Mouse (Mus musculus) embryonic stem cell, embryonic (primary cell): ENCODE results near the gene Dvl3.

Source experiments
- CTCF ChIA-PET, 4 experiments: fragments of 300-600 bp in 2 of 4; fragments of 350-600 bp in 2 of 4; sonication (Branson Sonifier 250); formaldehyde crosslinking; loops; one replicate each; lab custom pipeline; 2022; ENCODE audit warnings: inconsistent platforms in 2 of 4; lab: Charles Lee
- POLR2A ChIA-PET, 4 experiments: fragments of 300-600 bp in 2 of 4; fragments of 350-600 bp in 2 of 4; sonication (Branson Sonifier 250); formaldehyde crosslinking; loops; one replicate each; lab custom pipeline; 2022; ENCODE audit warnings: antibody characterized with exemption in 4 of 4, inconsistent platforms in 1 of 4; lab: Charles Lee

Dvl3 gene

GRCm38 (mm10) chr16:20517701-20518374, 1.1 kb downstream of the Dvl3 start:
- ChIA-PET POLR2A (interaction anchor here (0.5 to 11.1 kb wide), 47 partner anchors 9 to 277 kb away, joined by 3 to 161 read pairs (median 5); partner anchors contain the start of genes Ap2m1 (in 3 of the 4), Abcf3 (in 2 of the 4), Alg3 (in 2 of the 4) and Eef1akmt4 (in 2 of the 4)), CTCF (interaction anchor here in 3 of 4 experiments (0.7 to 1.4 kb wide), 4 partner anchors 15 to 330 kb away, joined by 3 to 5 read pairs (median 3); partner anchors contain the start of gene Ap2m1 (in 1 of the 3))

- CTCF ChIA-PET, result interaction anchor here (0.5 to 1.5 kb wide), 11 partner anchors 11 to 242 kb away, joined by 3 to 7 read pairs (median 3); partner anchors contain the start of genes Ap2m1 (in 2 of the 4) and Eif2b5 (in 1 of the 4)
Measured at GRCm38 (mm10) chr16:20523886-20524285, 7.1 kb downstream of the Dvl3 start.

GRCm38 (mm10) chr16:20528779-20529178, 12.0 kb downstream of the Dvl3 start:
- ChIA-PET CTCF (no interaction called here), POLR2A (interaction anchor here in 2 of 4 experiments (0.8 to 20.5 kb wide), 12 partner anchors 9 to 122 kb away, joined by 3 to 231 read pairs (median 6); partner anchors contain the start of genes Dvl3 (in 2 of the 2), Eif2b5 (in 2 of the 2) and Abcf3 (in 1 of the 2))

More at GRCm38 (mm10) chr16:20523886-20524285, 7.1 kb downstream of the Dvl3 start:
- POLR2A ChIA-PET, result interaction anchor here in 3 of 4 experiments (0.6 to 20.5 kb wide), 32 partner anchors 7 to 179 kb away, joined by 3 to 231 read pairs (median 4); partner anchors contain the start of genes Alg3 (in 2 of the 3), Ap2m1 (in 2 of the 3), Eef1akmt4 (in 2 of the 3) and Gm49333 (in 2 of the 3)

- CTCF ChIA-PET, result no interaction called here
Measured at GRCm38 (mm10) chr16:20529375-20529774, 12.6 kb downstream of the Dvl3 start.

GRCm38 (mm10) chr16:20530941-20531340, 14.2 kb downstream of the Dvl3 start:
- ChIA-PET CTCF (interaction anchor here in 1 of 4 experiments (0.7 kb wide), 1 partner anchor 229 kb away, joined by 3 read pairs; the partner anchor contains the start of gene Parl), POLR2A (interaction anchor here in 3 of 4 experiments (0.7 to 20.5 kb wide), 10 partner anchors 10 to 1180 kb away, joined by 3 to 231 read pairs (median 3); partner anchors contain the start of genes Dvl3 (in 2 of the 3) and Eif2b5 (in 1 of the 3))

More at GRCm38 (mm10) chr16:20529375-20529774, 12.6 kb downstream of the Dvl3 start:
- POLR2A ChIA-PET, result interaction anchor here in 2 of 4 experiments (0.7 to 20.5 kb wide), 11 partner anchors 9 to 151 kb away, joined by 3 to 231 read pairs (median 5); partner anchors contain the start of genes Eif2b5 (in 2 of the 2) and Dvl3 (in 1 of the 2)

GRCm38 (mm10) chr16:20534617-20535295, 18.0 kb downstream of the Dvl3 start:
- ChIA-PET POLR2A (interaction anchor here (0.5 to 20.5 kb wide), 53 partner anchors 9 to 670 kb away, joined by 3 to 231 read pairs (median 5); partner anchors contain the start of genes Abcf3 (in 4 of the 4), Dvl3 (in 4 of the 4), Alg3 (in 3 of the 4) and Eef1akmt4 (in 3 of the 4)), CTCF (interaction anchor here (0.6 to 1.3 kb wide), 11 partner anchors 10 to 1724 kb away, joined by 3 to 7 read pairs (median 3); partner anchors contain the start of gene Abcf3 (in 1 of the 4))

GRCm38 (mm10) chr16:20535296-20536080, 18.7 kb downstream of the Dvl3 start, which contains the start of gene Ap2m1:
Ap2m1 (plus strand) TSS chr16:20535478.
- CTCF ChIA-PET, result interaction anchor here (0.6 to 1.3 kb wide), 11 partner anchors 11 to 1724 kb away, joined by 3 to 7 read pairs (median 3); partner anchors contain the start of genes Abcf3 (in 1 of the 4) and Dvl3 (in 1 of the 4)
- POLR2A ChIA-PET, result interaction anchor here (0.5 to 20.5 kb wide), 54 partner anchors 9 to 669 kb away, joined by 3 to 231 read pairs (median 5); partner anchors contain the start of genes Abcf3 (in 4 of the 4), Dvl3 (in 4 of the 4), Alg3 (in 3 of the 4) and Eef1akmt4 (in 3 of the 4)

- ChIA-PET POLR2A (interaction anchor here (1.0 to 20.5 kb wide), 28 partner anchors 10 to 234 kb away, joined by 3 to 231 read pairs (median 8); partner anchors contain the start of genes Abcf3 (in 4 of the 4), Dvl3 (in 2 of the 4), Eif2b5 (in 2 of the 4) and Alg3 (in 1 of the 4)), CTCF (interaction anchor here in 1 of 4 experiments (0.9 kb wide), 1 partner anchor 20 kb away, joined by 3 read pairs; the partner anchor contains the start of gene Dvl3)
Measured at GRCm38 (mm10) chr16:20536081-20536665, 19.4 kb downstream of the Dvl3 start.

- CTCF ChIA-PET, result interaction anchor here in 1 of 4 experiments (1.2 kb wide), 1 partner anchor 28 kb away, joined by 3 read pairs; no protein-coding TSS in a partner anchor
- POLR2A ChIA-PET, result interaction anchor here (1.0 to 20.5 kb wide), 25 partner anchors 9 to 235 kb away, joined by 3 to 231 read pairs (median 6); partner anchors contain the start of genes Abcf3 (in 3 of the 4), Alg3 (in 3 of the 4), Eef1akmt4 (in 3 of the 4) and Gm49333 (in 3 of the 4)
Measured at GRCm38 (mm10) chr16:20537071-20537471, 20.3 kb downstream of the Dvl3 start.

GRCm38 (mm10) chr16:20537601-20538320, 21.0 kb downstream of the Dvl3 start:
- CTCF ChIA-PET, result interaction anchor here in 3 of 4 experiments (0.5 to 1.2 kb wide), 4 partner anchors 22 to 224 kb away, joined by 3 read pairs; no protein-coding TSS in a partner anchor
- POLR2A ChIA-PET, result interaction anchor here (0.7 to 20.5 kb wide), 38 partner anchors 9 to 228 kb away, joined by 3 to 231 read pairs (median 5); partner anchors contain the start of genes Abcf3 (in 3 of the 4), Alg3 (in 3 of the 4), Eef1akmt4 (in 3 of the 4) and Gm49333 (in 3 of the 4)

GRCm38 (mm10) chr16:20539649-20540048, 22.9 kb downstream of the Dvl3 start:
- CTCF ChIA-PET, result no interaction called here
- POLR2A ChIA-PET, result interaction anchor here in 2 of 4 experiments (0.6 to 1.5 kb wide), 8 partner anchors 12 to 154 kb away, joined by 3 to 5 read pairs (median 3); partner anchors contain the start of genes Alg3 (in 1 of the 2), Camk2n2 (in 1 of the 2), Eef1akmt4 (in 1 of the 2) and Gm49333 (in 1 of the 2)

GRCm38 (mm10) chr16:20540438-20540837, 23.7 kb downstream of the Dvl3 start:
- ChIA-PET CTCF (interaction anchor here in 1 of 4 experiments (0.5 kb wide), 1 partner anchor 381 kb away, joined by 3 read pairs; no protein-coding TSS in a partner anchor), POLR2A (interaction anchor here in 3 of 4 experiments (0.5 to 1.5 kb wide), 12 partner anchors 14 to 176 kb away, joined by 3 to 6 read pairs (median 3); partner anchors contain the start of genes Eif2b5 (in 2 of the 3), Alg3 (in 1 of the 3), Camk2n2 (in 1 of the 3) and Eef1akmt4 (in 1 of the 3))

GRCm38 (mm10) chr16:20545696-20546095, 28.9 kb downstream of the Dvl3 start:
- POLR2A ChIA-PET, result interaction anchor here in 3 of 4 experiments (0.6 to 8.0 kb wide), 16 partner anchors 8 to 235 kb away, joined by 3 to 122 read pairs (median 4); partner anchors contain the start of genes Ap2m1 (in 2 of the 3), Alg3 (in 1 of the 3), Eef1akmt4 (in 1 of the 3) and Eif2b5 (in 1 of the 3)

GRCm38 (mm10) chr16:20547423-20547822, 30.6 kb downstream of the Dvl3 start:
- POLR2A ChIA-PET, result interaction anchor here (0.6 to 8.0 kb wide), 65 partner anchors 10 to 708 kb away, joined by 3 to 122 read pairs (median 5); partner anchors contain the start of genes Ap2m1 (in 4 of the 4), Alg3 (in 3 of the 4), Eef1akmt4 (in 3 of the 4) and Gm49333 (in 3 of the 4)
- CTCF ChIA-PET, result interaction anchor here in 3 of 4 experiments (0.6 to 2.0 kb wide), 6 partner anchors 10 to 642 kb away, joined by 3 to 7 read pairs (median 3); no protein-coding TSS in a partner anchor

More at GRCm38 (mm10) chr16:20545696-20546095, 28.9 kb downstream of the Dvl3 start:
- CTCF ChIA-PET, result no interaction called here
